Mouse (Mus musculus) induced T-regulatory cell, adult 2 months (primary cell): ENCODE results near the gene Maf.
A peak's percentile ranks its signal among the peaks of the same experiment; 100 is the strongest.

Experiments used
- DNase-seq: peaks from one replicate; pipeline ENCODE4 v3.0.0-alpha.2; 2012; ENCODE audit warnings: low read depth

Maf gene

DNA sequence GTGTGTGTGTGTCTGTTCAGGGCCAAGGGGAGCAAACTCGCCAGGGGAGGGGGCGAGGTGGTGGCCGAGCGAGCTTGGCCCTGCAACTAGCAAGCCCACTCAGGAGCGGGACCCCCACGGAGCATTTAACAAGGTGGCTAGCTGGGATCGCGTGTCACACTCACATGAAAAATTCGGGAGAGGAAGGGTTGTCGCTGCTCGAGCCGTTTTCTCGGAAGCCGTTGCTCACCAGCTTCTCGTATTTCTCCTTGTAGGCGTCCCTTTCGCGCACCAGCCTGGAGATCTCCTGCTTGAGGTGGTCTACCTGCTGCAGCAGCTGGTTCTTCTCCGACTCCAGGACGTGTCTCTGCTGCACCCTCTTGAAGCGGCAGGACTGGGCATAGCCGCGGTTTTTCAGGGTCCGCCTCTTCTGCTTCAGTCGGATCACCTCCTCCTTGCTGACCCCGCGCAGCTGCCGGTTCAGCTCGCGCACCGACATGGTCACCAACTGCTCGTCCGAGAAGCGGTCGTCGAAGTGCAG, 1.9 kb downstream of the Maf start:
- peak; percentile 76 for DNase-seq

DNA sequence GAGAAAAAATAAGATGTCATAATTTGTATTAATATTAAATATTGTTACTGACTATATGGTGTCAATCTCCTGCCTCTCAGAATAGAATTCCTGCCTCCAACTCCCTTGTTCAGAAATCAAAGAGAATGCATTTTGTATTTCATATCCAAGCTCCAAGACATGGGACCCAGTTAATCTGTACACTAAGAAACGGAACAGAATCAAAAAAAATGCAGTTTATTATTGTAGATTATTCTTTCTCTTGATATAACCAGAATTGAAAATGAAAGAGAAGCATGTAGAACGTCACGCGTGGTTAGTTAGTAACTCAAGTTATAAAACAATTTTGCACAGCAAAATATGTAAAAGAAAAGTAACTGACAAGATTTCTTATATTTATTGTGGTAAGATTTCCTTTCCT, 4.5 kb downstream of the Maf start:
- DNase-seq: peak; percentile 56

DNA sequence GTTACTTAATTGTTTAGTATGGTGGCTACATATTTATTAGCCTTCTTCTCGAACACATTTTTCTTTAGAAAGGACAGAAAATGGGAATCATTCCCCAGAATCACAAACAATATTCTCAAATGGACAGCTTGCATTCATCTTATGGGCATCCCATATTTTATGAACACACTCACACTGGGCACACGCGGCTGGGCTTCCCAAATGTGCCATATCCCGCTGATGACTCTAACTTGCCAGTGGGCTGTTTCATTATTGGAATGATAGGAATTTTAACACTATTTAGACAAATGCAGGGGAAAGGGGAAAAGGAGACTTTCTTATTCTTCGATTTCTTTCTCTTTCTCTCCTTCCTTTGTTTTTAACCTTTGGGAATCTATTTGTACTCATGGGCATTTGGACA, 6.6 kb downstream of the Maf start:
- no peak for DNase-seq

DNA sequence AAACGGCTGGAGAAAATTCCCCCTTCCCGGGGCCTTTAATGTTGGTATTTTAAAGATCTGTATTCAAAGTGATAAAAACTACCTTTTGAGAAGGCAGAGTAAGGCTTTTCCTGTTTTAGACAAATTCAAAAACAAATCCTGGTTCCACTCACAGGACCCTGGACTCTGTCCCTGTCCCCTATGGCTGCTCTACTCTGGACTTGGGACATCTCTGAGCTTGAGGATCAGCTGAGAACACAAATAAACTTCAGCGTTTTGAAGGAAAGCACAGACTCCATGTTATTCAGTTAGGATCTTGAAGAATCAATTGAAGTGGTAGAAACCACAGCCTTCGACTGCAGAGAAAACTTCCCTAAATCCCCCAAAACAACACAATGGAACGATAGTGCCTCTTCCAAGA, 8.4 kb downstream of the Maf start:
- DNase-seq: no peak

DNA sequence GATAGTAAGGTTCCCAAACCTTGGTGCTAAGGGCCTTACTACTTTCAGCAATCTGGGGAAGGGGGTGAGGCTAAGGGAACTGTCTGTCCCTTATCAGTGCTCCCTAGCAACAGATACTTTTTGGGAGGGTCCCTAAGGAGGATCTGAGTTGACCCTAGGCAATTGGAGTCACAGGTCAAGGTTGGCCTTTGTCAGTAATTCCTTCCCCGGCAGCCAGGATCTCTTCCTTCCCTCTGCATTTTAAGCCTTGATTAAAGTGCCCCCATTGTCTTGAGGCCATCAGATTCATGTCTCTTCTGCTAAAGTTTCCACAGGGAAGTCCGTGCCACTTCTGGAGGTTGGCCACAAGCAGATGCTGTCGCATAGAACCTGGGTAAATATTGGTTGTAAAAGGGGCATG, 10.2 kb downstream of the Maf start:
- no peak for DNase-seq

DNA sequence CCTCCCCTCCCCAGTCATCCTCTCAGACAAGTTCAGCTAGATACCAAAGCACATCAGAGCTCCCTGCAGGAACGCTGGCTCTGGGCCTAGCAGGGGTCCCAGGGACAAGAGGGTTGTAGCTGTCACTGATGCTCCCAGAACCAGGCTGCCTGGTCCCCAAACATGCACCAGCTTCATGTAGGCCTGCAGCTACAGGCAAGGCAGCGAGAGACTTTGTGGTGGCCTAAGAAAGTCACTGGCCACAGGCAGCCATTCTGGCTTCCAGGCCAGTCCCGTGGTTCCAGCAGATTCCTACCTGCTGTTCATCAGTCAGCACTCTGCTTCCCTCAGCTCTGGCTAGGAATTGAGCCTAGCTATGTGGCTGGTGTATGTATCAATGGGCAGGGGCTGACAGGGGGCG, 10.9 kb downstream of the Maf start:
- no peak for DNase-seq

DNA sequence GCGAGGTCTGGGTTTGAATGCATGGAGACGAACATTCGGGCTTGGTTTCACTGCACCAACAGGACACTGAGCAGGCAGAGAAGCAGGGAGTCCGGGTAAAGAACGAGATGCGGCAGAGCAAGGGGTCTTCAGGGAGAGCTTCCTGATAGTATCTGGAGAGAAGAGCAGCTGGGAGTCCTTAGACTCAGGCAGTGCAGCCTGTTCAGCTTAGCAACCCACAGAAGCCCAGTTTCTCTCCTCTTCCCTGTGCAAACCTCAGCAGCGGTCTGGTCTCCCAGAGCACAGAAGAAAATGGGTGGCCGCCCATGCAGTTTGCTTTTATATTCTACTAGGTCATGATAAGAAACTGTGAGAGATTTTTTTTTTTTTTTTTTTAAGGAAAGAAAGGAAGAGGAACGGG, 20.2 kb downstream of the Maf start:
- DNase-seq: no peak

DNA sequence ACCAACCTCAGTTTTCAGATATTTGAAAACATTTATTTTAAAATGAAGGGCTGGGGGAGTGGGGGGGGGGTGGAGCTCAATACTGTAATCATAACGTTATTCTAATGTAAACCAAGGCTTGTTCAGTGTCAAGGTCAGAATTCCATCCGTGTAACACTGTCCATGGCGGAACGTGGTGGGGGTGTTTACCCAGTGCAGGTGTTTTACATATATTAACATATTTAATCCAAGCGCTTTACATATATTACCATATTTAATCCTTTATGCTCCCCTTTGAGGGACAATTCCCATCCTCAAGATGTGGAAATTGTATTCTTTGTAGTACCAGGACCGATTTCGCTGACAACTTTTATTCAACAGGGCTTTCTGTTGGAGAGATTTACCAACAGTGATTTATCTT, 24.3 kb downstream of the Maf start:
- no peak for DNase-seq

DNA sequence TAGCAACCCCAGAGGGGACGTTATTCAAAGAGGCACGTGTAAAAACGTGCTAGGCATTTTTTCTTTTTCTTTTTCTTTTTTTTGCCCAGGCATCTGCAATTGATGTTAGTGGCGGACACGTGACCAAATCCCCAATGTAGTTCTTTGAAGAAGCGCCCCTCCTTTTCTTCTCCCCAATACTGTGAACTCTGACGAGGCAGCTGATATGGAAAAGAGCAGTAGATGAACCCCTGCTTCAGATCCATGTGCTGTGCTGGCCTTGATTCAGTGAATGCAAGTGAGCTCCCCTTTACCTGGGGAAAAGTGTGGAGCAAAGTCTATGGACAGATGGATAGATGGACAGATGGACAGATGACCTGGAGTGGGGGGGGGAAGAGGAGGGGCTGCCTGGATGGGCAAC, 28.1 kb downstream of the Maf start:
- no peak for DNase-seq

DNA sequence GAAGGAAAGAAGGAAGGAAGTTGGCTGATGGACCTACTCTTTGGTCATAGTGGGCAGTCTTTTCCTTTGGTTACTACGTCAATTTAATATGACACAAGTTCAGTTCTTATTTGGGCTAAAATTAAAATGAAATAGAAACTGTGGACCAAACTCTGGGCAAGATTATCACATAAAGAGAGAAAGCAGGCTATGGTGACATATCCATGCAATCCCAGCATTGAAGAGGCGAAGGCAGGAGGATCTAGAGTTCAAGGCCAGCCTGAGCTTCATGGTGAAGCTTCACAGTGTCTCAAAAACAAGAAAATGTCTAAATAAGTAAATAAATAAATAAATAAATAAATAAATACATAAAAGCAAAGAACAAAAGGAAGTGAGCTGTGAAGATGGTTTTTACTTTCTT, 42.7 kb downstream of the Maf start:
- no peak for DNase-seq

DNA sequence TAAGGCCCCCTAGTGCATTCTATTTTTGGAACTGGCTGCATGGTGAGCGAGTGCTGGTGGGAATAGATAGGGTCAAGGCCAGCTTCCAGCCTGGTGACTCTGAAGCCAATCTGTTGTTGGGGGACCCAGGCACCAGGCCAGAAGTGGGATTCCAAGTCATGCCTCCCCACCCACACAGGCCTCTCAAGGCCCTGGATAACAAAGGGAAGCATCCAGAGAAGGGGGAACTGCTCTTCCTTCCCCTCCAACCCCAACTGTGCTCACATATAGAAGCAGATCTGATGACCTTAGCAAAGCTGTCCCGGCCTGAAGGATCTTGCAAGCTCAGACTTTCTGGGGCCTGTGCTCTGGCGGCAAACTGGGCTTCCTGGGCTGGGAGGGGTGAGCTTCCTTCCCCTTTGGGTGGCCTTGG, 57.5 kb downstream of the Maf start:
- DNase-seq: no peak

DNA sequence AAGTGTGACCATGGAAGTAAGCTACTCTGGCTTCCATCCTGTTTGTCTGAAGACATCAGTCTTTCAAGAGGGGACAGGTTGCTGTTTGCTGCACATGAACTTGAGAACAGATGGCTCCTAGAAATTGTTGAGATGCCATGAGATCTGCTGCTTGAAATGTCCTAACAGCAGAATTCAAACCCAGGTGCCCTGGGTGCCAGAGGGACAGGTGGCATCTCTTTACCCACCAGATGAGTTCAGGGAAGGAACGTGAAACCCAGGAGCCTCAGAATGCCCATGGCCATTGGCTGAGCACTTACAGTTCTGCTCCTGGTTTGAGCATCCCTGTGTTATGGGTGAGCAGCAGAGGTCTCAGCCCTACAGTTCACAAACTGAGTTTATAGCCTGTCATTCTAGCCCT, 62.5 kb downstream of the Maf start:
- no peak for DNase-seq

DNA sequence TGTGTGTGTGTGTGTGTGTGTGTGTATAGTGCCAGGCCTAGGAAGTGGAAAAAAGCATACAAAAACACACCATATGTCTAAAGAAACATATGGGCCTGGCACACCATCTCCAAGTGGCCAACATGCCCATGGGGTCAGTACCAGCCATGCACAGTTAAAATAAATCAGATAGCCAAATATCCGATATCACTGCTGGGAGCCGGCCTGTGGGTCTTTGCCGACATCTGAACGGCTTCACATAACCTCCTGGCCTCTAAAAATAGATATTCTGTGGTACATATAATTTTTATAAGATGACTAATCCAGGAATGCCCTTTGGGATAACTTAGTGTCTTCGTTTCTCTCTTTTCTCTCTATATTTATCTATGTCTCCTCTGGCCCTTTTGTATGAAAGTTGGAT, 65.7 kb downstream of the Maf start:
- DNase-seq: no peak

DNA sequence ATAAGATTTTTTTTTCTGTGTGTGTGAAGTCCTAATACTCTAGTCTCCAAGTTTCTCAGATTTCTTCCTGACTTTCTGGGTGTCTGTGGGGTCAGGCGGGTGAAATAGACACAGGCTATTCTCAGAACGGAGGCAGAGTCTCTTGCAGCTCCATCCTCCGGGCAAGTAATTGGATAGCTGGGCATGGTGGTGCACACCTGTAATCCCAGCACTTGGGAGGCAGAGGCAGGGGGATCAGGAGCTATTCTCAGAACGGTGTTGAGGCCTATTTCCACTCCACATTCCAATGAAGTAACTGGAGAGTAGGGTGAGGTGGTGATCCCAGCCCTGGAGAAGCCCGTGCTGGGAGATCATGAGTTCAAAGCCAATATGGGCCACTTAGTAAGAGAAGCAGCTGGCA, 67.6 kb downstream of the Maf start:
- no peak for DNase-seq

DNA sequence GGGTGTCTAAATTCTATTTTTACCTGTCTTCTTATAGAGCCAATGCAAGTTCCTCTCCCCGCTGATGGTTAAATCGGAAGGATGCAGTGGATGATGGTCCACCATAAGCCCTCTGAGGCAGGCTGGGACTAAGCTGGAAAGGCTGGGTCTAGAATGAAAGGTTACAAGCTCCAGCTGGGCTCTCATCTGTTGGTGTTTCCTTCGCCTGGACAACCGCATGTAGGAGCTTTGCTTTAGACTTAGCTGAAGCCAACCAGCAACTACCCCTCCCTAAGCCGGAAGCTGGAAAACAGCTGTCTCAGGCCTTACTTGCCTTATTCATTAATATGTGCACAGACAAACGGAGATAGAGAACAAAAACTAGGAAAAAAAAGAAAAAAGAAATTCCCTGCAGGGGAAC, 70.8 kb downstream of the Maf start:
- DNase-seq: no peak
